Mouse (Mus musculus): ENCODE measurements at regions not wholly inside any gene's neighbourhood (a gene's known extent, or its start where the extent isn't known, plus 50 kb on each side); places are given as distances from the start of the nearest gene placed in this dataset.

GRCm38 (mm10) chr12:29211946-29212345, 316.2 kb upstream of the Myt1l start:
- TF ChIP-seq CTCF (IDR thresholded peaks at IDR 0.05) (no peak), POLR2A (IDR thresholded peaks at IDR 0.05; ENCODE audit: insufficient read depth, low read depth, low read length) (no peak), EP300 (IDR thresholded peaks at IDR 0.05; ENCODE audit: insufficient read depth, low read depth, low read length) (no peak)

Data from heart, adult 2 months (tissue).